Mouse (Mus musculus): ENCODE measurements around the gene Lepr.

Gene Lepr

DNA sequence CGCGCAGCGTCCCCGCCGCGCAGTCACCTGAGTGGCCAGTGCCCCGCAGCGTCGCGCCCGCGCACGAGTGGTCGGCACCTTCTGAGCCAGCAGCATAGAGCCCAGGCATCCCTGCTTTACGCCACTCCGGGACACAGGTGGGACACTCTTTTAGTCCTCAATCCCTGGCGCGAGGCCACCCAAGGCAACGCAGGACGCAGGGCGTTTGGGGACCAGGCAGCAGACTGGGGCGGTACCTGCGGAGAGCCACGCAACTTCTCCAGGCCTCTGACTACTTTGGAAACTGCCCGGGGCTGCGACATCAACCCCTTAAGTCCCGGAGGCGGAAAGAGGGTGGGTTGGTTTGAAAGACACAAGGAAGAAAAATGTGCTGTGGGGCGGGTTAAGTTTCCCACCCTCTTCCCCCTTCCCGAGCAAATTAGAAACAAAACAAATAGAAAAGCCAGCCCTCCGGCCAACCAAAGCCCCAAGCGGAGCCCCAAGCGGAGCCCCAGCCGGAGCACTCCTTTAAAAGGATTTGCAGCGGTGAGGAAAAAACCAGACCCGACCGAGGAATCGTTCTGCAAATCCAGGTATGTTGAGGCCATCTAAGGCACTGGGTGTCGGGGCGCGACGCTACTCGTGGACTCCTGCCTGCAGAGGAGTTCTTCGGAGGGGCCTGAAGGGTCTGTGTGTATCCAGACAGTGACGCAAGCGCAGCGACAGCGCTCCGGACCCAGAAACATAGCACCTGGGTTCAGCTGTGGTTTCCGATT lies at the start of gene Lepr:
Gene Lepr (plus strand): TSS at position 38 of the 755 bp plus-strand sequence.
- no peak for DNase-seq (ENCODE audit: low spot score)

DNA sequence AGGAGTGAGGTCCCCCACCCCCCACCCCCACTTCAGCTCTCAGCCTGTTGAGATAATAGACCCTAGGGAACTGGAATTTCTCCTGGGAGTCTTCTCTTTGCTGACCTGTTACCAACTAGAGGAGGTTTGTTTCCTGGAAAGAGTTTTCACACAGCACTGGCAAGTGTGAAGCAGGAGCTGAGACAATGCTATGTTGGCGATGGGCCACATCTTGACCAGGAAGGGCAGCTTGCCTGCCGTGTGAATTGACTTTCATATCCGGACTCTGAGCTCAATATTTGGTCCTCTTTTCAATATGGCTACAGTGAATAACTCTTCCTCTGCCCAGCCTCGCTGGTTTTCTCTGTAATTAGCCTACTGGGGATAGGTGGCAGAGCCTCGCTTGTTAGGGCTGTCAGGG lies 48.0 kb upstream of the Lepr start:
- DNase-seq (ENCODE audit: low spot score): peak; percentile 24

DNA sequence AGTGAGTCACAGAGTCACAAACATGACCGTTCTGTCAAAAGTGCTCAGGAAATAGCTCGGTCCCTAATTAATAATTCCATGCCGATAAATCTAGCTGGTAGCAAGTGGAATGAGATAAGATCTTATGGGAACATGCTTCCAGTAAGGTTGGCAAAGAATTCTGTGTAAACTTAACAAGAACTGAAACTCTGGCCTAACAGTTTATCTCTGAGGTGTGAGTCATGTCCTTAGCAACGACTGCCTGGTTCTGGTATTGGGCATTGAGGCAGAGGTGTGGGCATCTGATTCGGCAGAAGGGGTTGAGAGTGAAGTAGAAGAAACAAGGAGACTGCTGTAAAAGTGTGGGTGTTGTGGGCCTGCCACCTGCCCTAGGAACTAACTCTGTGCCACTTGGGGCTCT lies 47.4 kb upstream of the Lepr start:
- DNase-seq (ENCODE audit: low spot score): no peak

DNA sequence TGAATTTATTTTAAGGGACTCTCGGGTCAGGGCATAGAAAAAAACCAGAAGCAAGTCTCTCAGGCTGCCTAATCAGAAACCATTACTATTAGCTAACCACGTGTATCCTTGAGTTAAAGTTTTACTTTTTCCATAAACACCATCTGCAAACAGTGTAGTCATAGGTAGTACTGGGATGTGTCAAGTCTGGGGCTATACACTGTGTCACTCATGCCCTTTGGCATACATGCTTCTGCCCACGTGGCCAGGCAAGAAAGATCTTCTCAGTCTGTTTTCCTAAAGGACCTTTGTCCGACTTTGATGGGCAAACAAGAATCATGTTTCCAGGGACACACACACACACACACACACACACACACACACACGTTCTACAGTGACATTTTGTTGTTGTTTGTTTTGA lies 42.4 kb upstream of the Lepr start:
- peak; percentile 33 for DNase-seq (ENCODE audit: low spot score)

DNA sequence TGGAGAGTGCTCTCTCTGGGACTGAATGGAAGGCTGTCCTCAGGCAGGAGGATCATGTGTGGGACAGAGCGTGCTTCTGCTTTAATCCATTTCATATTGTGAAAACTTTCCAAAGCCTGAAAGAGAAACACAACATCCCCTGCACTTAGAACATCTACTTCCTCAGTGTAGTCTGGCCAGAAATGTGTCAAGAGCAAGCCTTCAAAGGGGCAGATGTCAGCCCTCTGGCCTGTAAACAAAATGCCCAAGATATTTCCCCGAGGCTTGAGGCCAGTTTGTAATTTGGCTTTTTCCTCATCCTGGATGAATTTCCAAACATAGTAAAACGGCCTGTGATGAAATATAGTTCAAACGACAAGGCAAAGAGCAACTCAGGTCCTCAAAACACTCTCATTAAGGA lies 41.5 kb upstream of the Lepr start:
- peak; percentile 75 for DNase-seq (ENCODE audit: low spot score)

DNA sequence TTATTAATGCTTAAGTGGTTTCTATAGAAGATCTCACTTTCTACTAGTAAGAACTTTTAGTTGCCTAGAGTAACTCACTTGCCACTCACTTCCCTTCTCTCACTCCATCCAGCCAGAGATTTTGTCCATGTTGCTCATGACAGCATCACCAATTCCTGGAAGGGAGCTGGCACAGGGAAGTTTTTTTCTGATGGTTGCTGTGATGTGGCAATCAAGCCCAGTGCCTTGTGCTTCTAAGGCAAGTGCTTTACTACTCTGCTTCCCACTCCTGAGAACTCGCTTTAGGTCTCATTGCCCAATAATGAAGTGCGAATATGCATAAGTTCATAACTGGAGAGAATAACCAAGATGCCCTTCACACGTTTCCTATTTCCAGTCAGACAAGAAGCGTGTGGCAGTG lies 34.6 kb upstream of the Lepr start:
- DNase-seq (ENCODE audit: low spot score): no peak

DNA sequence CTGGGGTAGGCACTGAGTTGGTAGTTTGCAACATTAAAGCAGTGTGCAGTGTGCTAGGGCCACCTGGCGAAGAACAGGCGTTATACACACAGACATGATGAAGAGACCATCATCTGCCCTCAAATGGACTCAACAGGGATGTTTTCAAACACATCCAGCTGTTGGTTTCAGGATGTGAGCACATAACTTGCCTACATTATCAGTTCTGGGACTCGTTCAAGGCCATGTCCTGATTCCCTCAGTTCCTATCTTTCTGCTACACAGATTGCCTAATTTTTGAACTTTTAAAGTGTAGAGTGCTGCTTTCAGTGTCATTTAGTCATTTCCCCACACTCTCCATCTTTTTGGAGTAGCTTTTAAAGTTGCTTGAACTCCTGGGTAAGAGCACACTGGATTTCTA lies 34.1 kb upstream of the Lepr start:
- DNase-seq (ENCODE audit: low spot score): no peak

DNA sequence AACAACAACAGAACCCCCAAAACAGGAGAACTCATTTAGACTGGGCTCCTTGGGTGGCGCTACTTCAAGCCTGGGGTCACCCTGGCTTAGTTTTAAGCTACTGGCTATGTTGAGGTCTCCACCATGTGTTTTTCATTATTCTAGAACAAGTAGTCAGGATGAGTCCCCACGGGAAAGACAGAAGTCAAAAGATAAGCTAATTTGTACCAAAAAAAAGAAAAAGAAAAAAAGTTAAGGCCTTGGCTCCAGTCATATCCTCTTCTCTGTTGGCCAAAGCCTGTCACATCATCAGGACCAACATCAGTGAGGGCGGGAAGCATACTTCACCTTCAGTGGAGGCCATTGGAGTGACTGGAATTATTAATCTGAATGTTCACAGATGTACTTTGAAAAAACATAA lies 32.4 kb upstream of the Lepr start:
- DNase-seq (ENCODE audit: low spot score): no peak

DNA sequence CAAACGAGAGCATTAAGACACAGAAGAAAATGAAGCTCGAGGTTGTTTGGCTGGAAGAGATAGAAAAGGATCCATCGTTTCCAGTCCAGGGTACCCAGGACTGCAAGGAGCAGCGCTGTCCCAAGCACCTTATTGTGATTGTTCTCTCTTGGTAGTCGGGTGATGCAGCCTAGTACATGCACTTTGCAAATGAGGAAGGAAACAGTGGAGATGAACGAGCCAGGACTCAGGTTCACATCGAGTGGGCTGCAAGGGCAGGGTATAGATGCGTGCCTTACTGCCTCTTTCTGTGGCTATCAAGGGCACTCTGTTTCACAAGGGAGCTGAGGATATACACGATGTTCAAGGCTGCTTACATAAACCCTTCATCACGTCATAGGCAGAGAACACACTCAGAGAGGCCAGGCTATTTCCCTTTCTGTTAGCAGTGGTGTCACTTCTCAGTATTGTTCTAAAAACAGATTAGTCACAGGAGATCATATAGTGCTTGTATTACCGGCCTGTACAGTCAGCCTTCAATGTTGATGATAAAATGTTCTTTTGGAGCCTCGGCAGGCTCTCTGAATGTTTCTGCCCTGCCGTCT lies 30.9 kb upstream of the Lepr start:
- no peak for DNase-seq (ENCODE audit: low spot score)

DNA sequence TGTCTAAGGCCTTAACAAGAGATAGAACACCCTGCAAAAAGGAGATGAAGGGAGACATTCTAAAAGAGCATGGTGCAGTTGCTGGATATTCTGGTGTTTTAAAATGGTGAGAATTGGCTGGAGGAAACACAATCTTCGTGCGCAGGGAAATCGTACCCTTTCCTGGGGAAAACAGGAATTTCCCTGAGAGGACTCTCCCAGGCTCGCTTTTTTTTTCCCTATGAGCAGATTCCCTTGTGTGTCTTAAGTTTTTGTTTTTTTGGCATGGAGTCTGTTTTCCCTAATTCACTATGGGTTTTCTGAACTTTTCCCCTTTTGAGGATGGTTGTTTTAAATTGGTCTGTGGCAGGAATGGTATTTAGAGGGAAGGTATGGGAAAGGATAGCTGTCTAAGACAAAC lies 28.0 kb upstream of the Lepr start:
- DNase-seq (ENCODE audit: low spot score): no peak

DNA sequence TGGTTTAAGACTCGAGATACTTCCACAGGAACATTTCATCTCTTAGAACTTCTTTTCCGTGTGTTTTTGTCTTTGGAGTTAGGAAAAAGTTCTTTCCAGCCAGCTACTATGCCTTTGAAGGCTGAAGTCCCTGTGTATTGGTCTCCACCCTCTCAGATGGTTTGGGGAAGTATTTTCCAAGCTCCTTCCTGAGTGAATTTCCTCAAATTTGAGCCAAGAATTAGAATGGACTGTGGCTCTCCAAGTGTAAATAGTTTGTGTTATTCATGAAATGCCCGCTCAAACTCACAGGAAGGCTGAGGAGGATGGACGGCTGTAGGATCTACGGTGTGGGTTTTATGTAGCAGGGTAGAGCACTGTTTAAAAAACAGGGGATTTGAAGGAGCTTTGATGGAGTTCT lies 27.6 kb upstream of the Lepr start:
- DNase-seq (ENCODE audit: low spot score): no peak

DNA sequence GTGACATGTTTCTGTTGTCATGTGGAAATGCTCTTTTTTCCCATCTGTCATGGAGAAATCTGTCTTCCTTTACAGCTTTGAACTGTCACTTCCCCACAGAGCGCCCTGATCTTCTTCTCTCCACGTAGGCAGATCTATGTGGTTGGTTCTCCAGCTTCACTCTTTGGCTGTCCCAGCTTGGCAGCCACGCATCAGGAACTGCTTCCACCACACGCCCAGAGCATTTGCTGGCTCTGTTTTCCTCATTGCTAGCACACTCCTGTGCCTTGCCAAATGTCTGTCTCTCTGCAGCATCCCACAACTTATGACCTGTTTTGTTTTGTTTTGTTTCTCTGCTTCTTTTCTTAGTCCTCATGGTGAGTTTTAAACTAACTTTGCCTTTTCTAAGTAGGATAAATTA lies 24.3 kb upstream of the Lepr start:
- peak; percentile 16 for DNase-seq (ENCODE audit: low spot score)

DNA sequence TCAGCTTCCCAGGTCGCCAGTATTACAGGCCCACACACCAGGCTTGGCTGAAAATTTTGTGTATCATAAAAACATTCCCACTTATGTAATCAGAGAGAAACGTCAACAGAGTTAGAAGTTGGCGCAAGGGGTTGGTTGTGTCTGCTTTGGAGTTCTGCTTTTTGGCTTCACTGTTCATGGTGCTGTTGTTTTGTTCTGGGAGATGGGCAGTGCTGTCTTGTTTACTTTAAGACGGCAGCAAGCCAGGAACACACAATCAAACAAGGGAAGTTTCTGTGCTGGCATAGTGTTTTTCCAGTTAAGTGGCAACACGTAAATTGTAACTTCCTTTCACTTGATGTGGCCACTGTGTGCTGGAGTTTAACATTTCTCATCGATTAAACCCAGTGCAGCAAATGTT lies 22.7 kb upstream of the Lepr start:
- DNase-seq (ENCODE audit: low spot score): peak; percentile 37

DNA sequence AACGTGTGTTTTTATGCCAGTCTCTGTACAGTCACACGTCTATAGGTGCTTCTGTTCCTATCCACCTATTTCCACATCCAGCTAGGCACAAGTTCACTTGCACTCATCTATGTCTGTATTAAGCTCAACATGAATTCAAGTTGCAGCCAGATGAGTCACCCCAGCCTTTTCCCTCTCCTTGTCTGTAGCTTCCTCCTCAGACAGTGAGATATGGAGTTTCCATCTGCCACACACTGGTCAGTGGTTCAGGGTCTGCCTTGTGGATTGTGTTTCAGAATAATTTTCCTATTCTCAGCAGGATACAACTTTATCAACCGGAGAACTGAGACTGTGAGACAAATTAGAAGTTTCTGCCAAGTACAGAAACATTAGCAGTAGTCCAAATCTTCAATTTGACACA lies 20.0 kb upstream of the Lepr start:
- no peak for DNase-seq (ENCODE audit: low spot score)

DNA sequence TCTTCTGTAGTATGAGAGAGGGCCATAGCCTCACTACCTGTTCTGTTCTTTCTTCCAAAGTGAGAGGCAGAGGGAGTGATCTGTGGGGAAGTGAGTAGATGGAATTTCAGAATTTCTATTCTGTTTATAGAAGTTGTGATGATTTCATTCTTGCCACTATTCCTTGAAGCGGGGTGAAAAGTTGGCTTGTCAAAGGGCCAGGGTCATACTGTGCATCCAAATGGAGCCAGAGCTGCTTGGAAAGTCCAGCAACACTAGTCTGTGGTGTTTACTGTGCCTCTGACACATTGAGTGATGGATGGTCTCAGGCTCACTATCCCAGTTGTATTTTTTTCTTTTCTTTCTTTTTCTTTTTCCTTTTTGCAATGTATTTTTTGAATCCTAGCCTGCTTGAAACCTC lies 17.8 kb upstream of the Lepr start:
- peak; percentile 44 for DNase-seq (ENCODE audit: low spot score)

DNA sequence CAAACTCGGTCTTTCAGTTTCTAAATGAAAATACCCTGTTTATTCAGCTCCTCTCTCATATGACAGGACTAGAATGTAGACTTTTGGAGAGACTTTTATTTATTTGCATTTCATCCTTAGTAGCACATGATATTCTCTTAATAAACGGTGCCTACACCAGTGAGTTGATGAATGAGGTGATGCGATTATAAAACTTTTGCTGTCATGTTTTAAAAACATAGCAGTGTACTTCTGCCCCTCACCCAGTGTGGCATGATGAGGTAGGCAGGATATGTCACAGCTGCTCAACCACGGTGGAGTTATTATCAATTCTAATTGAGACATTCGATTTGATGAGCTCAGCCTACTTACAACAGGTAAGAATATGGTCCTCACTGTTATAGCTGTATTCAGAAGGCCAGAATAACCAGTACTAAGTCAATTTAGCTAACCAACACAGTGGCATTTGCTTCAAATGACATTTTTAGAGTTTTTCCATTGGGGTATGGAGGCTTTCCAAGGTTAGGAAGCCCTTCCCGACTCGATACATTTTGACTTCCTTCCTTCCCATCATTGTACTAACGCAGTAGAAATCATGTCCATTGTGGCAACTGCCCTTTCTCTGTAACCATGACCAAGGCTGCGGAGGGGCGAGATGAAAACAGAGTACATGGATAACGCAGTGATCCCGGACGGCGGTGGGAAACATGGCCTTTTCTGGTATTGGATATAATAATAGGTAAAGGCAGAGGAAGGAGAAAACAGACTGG lies 16.1 kb upstream of the Lepr start:
- no peak for DNase-seq (ENCODE audit: low spot score)

DNA sequence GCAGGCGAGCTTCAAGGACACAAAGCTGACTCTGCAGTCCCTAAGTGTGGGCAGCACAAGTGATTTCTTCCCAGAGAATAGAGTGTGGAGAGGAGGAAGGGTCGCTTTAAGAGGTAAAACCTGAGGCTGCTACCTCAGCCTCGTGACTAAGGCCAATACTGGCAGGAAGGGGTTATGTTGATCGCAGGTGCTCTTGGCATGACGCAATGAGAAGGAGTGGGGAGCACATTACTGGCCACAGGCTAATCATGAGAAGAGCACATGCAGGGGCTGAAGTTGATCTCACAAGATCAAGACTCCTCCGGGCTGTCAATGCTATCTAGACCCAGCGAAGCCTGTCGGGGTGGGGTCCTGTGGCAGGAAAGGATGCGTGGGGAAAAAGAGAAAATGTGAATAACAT lies 11.9 kb upstream of the Lepr start:
- DNase-seq (ENCODE audit: low spot score): no peak

DNA sequence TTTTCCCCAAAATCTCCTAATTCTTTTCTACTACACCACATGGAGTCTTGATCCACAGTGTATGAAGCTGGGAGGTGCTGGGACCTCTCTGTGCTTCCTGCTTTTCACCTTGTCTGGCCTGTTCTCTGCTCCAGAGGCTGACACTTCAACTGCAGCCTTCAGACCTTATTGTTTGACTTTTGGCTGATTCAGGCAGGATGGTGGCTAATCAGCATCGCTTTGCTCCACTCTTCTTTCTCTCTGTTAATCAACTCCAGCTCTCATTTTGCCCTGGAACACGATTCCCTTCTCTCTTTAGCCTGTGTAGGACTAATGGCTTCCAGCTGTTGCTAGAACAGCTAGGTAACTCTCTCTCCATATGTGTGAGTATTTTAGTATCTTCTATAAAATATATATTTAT lies 10.0 kb upstream of the Lepr start:
- no peak for DNase-seq (ENCODE audit: low spot score)

DNA sequence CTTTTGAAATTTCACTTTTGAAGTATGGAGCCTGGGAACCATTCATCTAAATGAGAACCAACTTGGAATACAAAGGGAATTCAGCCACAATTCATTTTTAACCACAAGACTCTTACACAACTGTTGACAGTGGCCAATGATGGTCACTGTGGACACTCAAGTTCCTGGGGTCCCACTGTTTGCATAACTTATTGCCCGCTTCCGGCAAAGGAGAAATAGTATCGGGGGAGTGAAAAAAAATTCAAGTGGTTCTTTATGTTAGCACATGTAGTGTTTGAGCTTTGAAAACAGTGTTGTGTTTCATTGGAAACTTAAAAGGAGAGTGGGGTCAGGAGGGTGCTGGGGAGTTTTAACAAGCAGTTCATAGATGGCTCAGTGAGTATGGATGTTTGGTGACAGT lies 9.3 kb upstream of the Lepr start:
- DNase-seq (ENCODE audit: low spot score): no peak

DNA sequence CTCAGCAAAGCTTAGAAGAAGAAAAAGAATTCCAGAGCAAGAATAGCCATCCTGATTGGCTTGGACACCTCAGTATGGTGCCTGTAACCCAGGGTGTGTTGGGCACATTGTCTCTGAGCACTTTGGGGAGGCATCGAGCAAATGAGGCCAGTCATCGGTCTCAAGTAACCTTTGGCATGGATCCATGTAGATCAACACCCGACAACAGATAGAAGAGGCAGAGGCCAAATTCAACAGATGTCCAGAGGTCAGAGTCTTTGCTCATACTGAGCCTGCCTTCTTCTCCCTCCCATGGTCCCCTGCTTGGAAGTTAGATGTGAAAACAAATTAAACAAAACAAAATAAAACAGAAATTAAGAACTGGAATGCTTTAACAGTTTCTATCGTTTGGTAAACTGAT lies 6.8 kb upstream of the Lepr start:
- DNase-seq (ENCODE audit: low spot score): no peak

DNA sequence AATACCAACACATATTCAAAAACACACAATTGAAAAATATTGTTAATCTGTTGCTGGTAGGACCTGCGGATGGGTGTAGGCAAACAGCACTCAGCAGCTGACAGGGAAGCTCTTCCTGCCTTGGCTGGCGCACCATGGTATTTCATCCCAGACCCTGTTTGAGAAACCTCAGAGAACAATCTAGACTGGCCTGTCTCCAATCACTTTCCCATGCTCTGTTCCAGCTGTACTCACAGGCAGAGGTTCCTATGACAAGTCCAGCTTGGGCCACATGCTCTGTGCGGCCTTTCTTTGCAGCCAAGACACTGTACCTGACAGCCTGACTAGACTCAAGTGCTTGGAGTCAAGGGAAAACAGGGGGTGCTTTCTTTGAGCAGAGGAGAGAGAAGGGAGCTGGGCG lies 6.1 kb upstream of the Lepr start:
- no peak for DNase-seq (ENCODE audit: low spot score)

DNA sequence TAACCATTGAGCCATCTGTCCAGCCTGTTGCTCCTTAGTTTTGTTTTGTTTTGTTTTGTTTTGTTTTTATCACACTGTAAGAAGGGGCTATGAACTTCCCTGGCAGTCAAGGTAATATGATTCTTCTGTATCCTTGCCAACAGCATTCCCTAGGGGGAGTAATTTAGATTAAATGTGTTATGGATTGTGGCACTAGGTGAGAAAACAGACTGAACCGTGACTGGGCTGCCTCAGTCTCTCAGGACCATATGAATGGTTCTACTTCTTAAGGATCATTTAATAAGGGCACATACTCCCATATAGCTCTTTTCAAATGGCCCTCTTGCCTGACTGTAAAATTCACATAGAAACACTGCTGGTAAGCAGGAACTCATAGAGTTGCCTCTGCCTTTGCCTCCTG lies 4.6 kb upstream of the Lepr start:
- no peak for DNase-seq (ENCODE audit: low spot score)

DNA sequence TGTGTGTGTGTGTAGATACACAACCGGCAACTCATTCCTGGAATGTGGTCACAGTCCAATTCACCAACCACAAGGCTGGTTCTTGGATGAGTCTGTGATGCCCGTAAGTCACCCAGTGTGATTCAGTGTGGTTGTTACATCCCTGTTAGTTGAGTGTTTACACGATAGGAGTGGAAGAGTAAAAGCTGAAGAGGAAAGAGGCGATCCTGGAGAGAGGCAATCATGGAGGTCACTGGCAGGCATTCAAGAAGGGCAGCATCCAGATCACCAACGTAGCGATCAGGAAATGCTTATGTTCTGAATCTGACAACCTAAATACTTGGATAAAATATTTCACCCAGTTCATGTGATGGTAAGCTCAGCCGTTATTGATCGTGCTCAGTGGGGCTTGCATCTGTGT lies 1.9 kb upstream of the Lepr start:
- no peak for DNase-seq (ENCODE audit: low spot score)

DNA sequence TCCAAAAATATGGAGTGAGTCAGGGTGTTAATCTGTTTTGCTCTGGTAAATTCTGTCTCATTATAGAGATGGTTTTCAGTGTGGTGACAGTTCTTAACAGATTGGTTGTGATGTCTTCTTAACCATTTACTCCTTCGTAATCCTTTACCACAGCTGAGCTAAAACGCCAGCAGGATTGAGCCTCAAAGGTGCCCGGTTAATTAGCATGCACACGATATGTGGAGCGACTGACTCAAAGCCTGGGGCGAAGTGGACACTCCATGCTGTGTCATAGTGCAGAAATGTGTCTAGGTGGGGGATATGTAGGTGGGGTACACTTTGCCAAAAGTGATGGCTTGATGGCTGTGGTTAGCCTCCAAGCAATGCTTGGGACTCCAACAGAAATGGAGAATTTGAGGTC lies 1.4 kb upstream of the Lepr start:
- no peak for DNase-seq (ENCODE audit: low spot score)

All from adipocyte (in vitro differentiated cells).